Mouse (Mus musculus) right cerebral cortex, postnatal 10 days (tissue): ENCODE results near the gene Ifnar2.
"Not testable (repeated sequence)": the region's sequence is repeated elsewhere in the genome, so short reads cannot be mapped to it uniquely, and the experiment has no call there.

Experiments
- DNase-seq, 2 experiments: peaks; one replicate each; pipeline ENCODE4 v3.0.0; 2021; ENCODE audit warnings: low spot score in 2 of 2

Ifnar2 gene

DNA sequence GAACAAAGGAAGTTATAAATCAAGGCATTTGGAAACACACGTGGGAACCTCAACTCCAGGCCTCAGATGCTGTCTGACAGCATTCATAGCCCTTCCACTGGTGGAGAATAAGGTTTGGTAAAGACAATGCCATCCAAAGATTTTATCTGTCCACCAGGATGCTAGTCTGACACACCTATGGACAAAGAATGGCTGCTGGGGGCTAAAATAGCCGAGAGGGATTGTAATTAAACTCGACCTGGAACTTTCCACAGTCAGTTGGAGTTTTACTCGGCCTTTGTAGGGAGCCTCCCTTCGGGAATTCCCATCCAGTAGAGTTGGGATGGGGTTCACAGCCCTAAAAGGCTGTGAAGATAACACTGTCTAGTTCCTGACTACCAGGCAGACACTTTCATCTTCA, 54.9 kb downstream of the Ifnar2 start:
- no peak for DNase-seq

- DNase-seq: no peak
Observed at GRCm38 (mm10) chr16:91428259-91428865, 55.8 kb downstream of the Ifnar2 start.

DNA sequence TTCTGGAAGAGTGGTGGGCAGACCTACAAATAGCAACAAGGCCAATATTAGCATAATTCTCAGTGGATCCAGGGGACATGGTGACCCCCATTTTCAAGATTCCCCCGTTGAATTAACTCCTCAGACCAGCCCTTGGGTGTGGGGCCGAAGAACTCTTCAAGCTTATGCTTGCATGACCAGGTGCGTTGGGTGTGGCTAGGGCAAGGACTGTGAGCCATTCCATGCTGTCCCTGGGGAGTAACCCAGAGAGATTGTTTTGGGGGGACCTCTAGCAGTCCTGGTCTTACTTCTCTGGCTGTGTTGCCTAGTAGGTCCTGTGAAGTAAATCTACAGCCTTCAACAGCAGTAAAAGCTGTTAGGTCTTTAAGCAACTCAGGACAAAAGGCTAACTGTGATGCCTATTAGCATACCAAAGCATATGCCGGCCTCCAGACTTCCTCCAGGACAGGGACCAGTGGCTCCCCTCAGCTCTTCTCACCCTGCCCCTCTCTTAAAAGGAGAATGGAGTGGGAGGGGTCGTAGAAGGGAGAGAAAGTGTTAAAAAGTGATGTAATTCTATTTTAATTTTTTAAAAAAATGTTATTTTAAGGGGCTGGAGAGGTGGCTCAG, 60.2 kb downstream of the Ifnar2 start:
- DNase-seq: no peak

- no peak for DNase-seq
Observed at GRCm38 (mm10) chr16:91433329-91433933, 60.8 kb downstream of the Ifnar2 start.

GRCm38 (mm10) chr16:91434119-91434518, 61.5 kb downstream of the Ifnar2 start:
- DNase-seq: no peak

GRCm38 (mm10) chr16:91438081-91438480, 65.5 kb downstream of the Ifnar2 start:
- no peak for DNase-seq

- not testable (repeated sequence) for DNase-seq
Observed at GRCm38 (mm10) chr16:91438599-91438998, 66.0 kb downstream of the Ifnar2 start.

DNA sequence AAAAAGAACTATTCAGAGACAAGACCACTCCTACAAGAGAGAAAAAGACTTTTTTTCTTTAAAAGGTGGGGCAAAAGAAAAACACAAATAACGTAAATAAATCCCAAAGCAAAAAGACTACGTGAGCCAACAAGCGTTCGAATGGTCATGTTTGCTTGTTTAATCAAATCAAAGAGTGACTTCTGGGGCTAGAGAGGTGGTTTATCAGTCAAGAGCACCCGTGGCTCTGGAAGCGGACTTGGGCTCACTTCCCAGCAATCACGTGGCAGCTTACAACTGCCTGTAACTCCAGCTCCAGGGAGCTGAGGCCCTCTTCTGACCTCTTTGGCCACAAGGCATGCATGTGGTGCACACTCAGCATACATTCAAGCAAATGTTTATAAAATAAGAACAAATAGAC, 68.8 kb downstream of the Ifnar2 start:
- peak; percentile 31 to 43 for DNase-seq

DNA sequence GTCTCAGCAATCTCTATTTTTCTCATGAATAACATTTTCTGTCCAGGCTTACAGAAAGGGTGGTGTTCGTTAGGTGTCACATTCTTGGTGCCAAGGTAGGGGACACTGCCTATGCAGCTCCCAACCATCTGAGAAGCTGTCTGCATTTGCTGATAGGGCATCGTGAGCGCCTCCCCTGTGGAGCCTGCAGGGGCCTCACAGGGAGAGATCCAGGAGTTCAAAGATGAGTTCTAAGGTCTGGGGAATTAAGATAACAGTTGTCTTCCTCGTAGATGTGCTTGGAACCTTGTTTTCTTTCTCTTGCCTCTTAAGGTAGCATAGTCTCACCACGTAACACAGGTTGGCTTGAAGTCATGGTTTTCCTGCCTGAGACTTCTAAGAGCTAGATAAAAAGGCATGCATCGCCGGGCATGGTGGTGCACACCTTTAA, 69.2 kb downstream of the Ifnar2 start:
- no peak for DNase-seq

DNA sequence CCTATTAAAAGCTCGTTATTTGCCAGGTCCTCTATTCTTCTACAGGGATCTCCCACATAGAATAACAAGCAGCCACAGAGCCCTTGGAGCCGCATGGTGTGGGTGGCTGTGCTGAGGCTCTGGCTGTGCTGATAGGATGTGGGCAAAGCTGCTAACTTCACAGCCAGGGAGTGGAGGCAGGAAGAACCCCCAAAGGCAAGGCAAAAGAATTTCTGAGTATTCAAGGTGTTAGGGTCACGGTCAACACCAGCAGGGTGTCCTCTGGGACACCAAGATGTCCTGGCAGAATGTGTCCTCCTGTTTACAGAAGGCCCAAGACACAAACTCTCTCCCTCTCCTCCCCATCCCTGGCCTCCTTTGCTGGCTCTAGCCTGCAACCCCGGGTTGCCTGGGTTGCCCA, 69.9 kb downstream of the Ifnar2 start:
- no peak for DNase-seq

GRCm38 (mm10) chr16:91443211-91443611, 70.6 kb downstream of the Ifnar2 start:
- no peak for DNase-seq

DNA sequence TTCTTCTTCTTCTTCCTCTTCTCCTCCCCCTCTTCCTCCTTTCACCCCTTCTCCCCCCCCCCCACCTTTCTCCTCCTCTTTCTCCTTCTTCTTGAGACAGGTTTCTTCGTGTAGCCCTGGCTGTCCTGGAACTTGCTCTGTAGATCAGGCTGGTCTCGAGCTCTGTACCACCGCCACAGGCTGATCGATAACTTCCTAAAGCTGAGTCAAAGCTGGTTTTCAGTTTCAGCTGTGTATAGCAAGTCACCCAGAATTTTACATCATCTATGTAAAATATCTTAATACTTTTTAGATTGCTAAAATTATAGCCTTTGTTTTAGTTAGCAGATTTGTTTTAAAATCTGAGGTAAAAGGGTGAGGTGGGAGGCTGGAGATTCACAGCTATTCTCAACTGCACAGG, 72.3 kb downstream of the Ifnar2 start:
- no peak for DNase-seq

- no peak for DNase-seq
Observed at GRCm38 (mm10) chr16:91445566-91445965, 73.0 kb downstream of the Ifnar2 start.

DNA sequence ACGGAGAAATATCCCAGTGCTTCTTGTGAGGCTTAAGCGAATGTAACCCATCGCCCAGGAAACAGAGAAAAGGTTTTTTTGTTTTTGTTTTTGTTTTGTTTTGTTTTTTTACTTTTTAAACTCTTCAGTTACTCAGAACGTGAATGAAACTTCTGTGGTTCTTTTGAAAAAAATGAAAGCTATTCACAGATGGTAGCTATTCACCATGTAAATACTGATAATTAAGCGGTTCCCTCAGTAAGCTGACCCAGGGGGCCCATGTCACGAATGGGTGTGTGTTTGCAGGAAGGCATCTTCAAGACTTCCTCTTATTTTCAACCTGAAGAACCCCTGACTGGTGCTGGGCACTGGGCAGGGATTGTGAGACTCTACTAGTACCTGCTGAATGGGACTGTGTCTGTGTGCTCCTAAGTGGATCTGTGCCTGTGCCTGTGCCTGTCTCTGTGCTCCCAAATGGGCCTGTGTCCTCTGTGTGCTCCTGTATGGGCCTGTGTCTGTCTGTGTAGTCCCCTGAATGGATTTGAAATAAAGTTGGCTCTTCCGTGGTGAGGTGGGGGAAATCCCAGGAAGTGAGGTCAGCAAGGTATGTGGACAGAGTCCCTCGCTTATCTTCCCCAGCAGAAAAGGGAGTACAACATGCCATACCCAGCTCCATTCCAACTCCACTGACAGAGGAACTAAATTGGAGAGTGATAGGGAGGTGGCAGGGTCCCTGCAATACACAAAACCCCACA, 74.4 kb downstream of the Ifnar2 start:
- DNase-seq: no peak

- DNase-seq: no peak
Observed at GRCm38 (mm10) chr16:91447512-91447900, 74.9 kb downstream of the Ifnar2 start.

DNA sequence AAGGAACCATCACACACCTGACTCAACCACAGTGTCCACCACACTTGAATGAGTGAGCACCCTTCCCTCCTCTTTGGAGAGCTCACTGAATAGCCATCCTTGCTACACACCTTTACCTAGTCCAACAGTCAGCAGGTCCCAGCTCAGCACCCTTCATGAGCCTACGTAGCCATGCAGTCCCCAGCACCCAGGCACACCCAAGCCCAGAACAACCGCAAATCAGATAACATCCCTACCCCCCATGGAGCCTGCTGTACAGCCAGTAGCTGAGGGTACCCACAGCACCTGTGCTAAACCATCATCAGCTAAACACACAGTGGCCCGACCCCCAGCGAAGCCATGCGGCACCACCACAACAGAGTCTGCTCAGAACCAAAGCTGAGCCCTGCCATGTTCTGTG, 75.5 kb downstream of the Ifnar2 start:
- DNase-seq: no peak

- no peak for DNase-seq
Observed at GRCm38 (mm10) chr16:91448895-91449294, 76.3 kb downstream of the Ifnar2 start.

GRCm38 (mm10) chr16:91450137-91451064, 77.8 kb downstream of the Ifnar2 start:
- DNase-seq: no peak

DNA sequence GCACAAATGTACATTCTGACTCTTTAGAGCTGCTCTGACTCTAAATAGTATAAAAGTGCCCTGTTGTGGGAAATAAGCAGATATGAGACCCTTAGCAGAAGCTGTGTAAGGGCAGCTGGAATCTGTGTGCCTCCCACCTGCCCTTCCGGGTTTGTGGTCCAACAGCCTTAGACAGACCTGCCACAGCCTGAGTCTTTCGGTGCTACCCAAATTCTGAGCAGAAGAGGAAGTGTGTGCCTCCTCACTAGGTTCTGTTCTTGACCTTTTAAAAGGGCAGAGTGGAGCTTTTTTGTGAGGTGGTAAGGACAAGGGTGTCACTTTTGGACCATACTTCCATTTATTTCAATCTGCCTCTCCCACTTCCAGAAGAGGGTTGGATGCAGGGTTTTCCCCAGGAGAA, 79.4 kb downstream of the Ifnar2 start:
- no peak for DNase-seq

DNA sequence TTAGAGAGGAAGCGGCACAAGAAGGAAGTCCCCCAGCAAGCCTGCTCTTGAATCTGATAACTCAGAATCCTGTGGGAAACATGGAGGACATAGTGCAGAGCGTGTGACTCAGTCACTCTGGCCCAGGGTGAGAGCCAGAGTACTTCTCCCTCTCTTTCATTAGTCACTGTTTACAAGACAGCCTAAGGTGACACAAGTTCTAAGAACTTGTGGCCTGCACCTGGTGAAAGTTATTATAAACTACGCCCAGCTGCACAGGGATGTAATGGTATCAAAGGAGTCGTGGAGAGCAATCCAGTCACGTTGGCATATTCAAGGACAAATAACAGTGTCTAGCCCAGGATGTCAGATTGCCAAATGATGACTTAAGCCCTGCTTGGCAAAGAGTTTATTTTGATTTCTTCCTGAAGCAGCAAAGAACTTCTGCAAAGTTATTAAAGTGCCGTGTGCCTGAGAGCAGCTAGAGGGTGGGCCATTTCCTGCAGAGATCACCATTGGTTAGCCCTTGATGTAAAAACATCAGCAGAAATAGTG, 79.8 kb downstream of the Ifnar2 start:
- no peak for DNase-seq
